Mouse (Mus musculus): ENCODE measurements around the gene Gabpa.

DNA sequence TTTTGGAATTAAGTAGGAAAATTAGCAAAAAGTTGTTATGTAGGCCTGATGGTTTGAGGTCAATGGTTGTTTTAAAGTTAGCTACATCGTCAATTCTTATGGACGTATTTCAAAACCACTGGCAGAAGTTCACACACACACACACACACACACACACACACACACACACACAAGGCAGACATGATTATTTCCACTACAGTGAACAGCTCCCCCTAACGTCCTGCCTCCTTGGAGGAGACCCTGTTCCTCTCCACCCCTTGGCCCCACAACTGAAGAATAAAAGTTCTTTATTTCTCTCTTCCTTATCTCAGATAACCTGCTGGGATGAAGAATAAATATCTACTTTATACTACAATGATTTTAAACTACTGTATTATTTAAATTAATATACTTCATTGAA is 39.4 kb upstream of the Gabpa start:
- TF ChIP-seq CTCF (IDR thresholded peaks at IDR 0.05; ENCODE audit: control insufficient read depth, insufficient read depth, insufficient read length): no peak
- TF ChIP-seq FOSL1 (IDR thresholded peaks at IDR 0.05; ENCODE audit: insufficient read depth, low read length, poor library complexity, severe bottlenecking): no peak
- TF ChIP-seq USF1 (IDR thresholded peaks at IDR 0.05; ENCODE audit: low read depth): no peak
